ENCODE assay signal across 25 mouse cellular contexts in genomic region chr11:72551531-72552105, GRCm38 (mm10). TPM values are rescaled to one million over a fixed set of nuclear protein-coding genes. Genes with fewer than 3 reads are reported as not detected.
A peak's percentile ranks its signal among the peaks of the same experiment; 100 is the strongest.
DNase-seq lines count a peak whose midpoint lies in the region; ATAC-seq lines count a peak whose summit lies in the region.
"Had no signal": no experiment of that assay in that cellular context is flagged by ENCODE, and none has a peak within 500 bp of the region (broad histone marks: within the 10 kb centered on the region; RNA-seq: fewer than 3 reads in every experiment).

No protein-coding gene starts in this region.

- H3K4me2 ChIP-seq in kidney, embryonic 14.5 days (replicated peaks; ENCODE audit: low read depth, low read length) = no peak overlapping the region
- H3K4me2 ChIP-seq in heart, embryonic 12.5 days = no peak overlapping the region
- H3K4me2 ChIP-seq: heart, embryonic 11.5 days; hindbrain, embryonic 12.5 days; liver, embryonic 12.5 days; lung, embryonic 14.5 days had no signal

- 79% methylated on average over 7 of the region's 7 CpGs for WGBS in kidney, embryonic 14.5 days
- WGBS in heart, embryonic 12.5 days = 80% methylated on average over 7 of the region's 7 CpGs

- H3K27ac ChIP-seq in kidney, embryonic 14.5 days (ENCODE audit: low read depth, low read length) = no peak overlapping the region
- no peak overlapping the region for H3K27ac ChIP-seq in heart, embryonic 12.5 days (ENCODE audit: poor library complexity, severe bottlenecking)
- H3K27ac ChIP-seq: forebrain, embryonic 10.5 days; hindbrain, embryonic 12.5 days; kidney, postnatal 0 days; liver, embryonic 12.5 days; midbrain, embryonic 10.5 days had no signal

- intact Hi-C loops in left cerebral cortex, postnatal 14 days (cut with DNase I) = no loop called here

- H3K4me3 ChIP-seq in kidney, embryonic 14.5 days (ENCODE audit: low read length) = no peak overlapping the region
- H3K4me3 ChIP-seq in heart, embryonic 12.5 days = no peak overlapping the region
- H3K4me3 ChIP-seq: forebrain, embryonic 10.5 days; hindbrain, embryonic 12.5 days; liver, embryonic 12.5 days; midbrain, embryonic 10.5 days had no signal

- no peaks in the 10 kb centered on the region for H3K4me1 ChIP-seq in kidney, embryonic 14.5 days (ENCODE audit: control insufficient read depth, insufficient read depth, low read length)
- H3K4me1 ChIP-seq in heart, embryonic 12.5 days (replicated peaks) = peaks cover 8% of the 10 kb centered on the region
- H3K4me1 ChIP-seq: forebrain, embryonic 10.5 days; hindbrain, embryonic 12.5 days; midbrain, embryonic 10.5 days had no signal

- no peak overlapping the region for H3K9ac ChIP-seq in kidney, embryonic 14.5 days (ENCODE audit: low read depth, low read length)
- no peak overlapping the region for H3K9ac ChIP-seq in heart, embryonic 12.5 days
- H3K9ac ChIP-seq: forebrain, postnatal 0 days; hindbrain, embryonic 12.5 days; liver, embryonic 12.5 days; lung, embryonic 14.5 days had no signal

- H3K36me3 ChIP-seq in kidney, embryonic 14.5 days (ENCODE audit: control insufficient read depth, insufficient read depth, low read length) = no peaks in the 10 kb centered on the region
- H3K36me3 ChIP-seq in heart, embryonic 12.5 days = no peaks in the 10 kb centered on the region
- H3K36me3 ChIP-seq: forebrain, embryonic 10.5 days; G1E; hindbrain, embryonic 12.5 days; liver, embryonic 12.5 days; midbrain, embryonic 10.5 days had no signal

- DNase-seq in kidney, adult 9 months = peak; percentile 81
- DNase-seq in 416B (ENCODE audit: low read depth) = peak; percentile 73
- peak; percentile 66 for DNase-seq in A20 (ENCODE audit: low read depth, low spot score)
- no peak for DNase-seq in left cerebral cortex, postnatal 14 days (ENCODE audit: low spot score in 2 of 2)
- DNase-seq: adrenal gland, postnatal 14 days; cerebellum, adult 18-20 months; cerebellum, postnatal 36 days; forebrain, postnatal 0 days; heart, postnatal 14 days; left cerebral cortex, postnatal 4 days; lung, embryonic 14.5 days; lung, postnatal 4 days; right cerebral cortex, postnatal 25 days had no signal

- H3K9me3 ChIP-seq in kidney, embryonic 14.5 days (ENCODE audit: control insufficient read depth, low read length) = no peaks in the 10 kb centered on the region
- H3K9me3 ChIP-seq in heart, embryonic 12.5 days (replicated peaks) = no peaks in the 10 kb centered on the region
- H3K9me3 ChIP-seq: forebrain, embryonic 10.5 days; G1E; hindbrain, embryonic 12.5 days; liver, embryonic 12.5 days; midbrain, embryonic 10.5 days had no signal

- no peak for ATAC-seq in kidney, embryonic 14.5 days (ENCODE audit: low FRiP score, low TSS enrichment)
- peak; percentile 18; the same call in 1 of the 2 replicates for ATAC-seq in megakaryocyte progenitor cell, adult 5-6 weeks (replicated peaks; ENCODE audit: poor library complexity)
- no peak for ATAC-seq in heart, embryonic 12.5 days (ENCODE audit: insufficient number of reproducible peaks, low FRiP score)
- ATAC-seq: activated CD4-positive, CD25-positive, alpha-beta regulatory T cell, adult 4 months; forebrain, postnatal 0 days; liver, embryonic 12.5 days had no signal

- H3K27me3 ChIP-seq in kidney, embryonic 14.5 days (ENCODE audit: control insufficient read depth, insufficient read depth, low read length) = no peaks in the 10 kb centered on the region
- H3K27me3 ChIP-seq in heart, embryonic 12.5 days (replicated peaks) = peaks cover 4% of the 10 kb centered on the region; the same call in 1 of the 2 replicates
- H3K27me3 ChIP-seq: hindbrain, embryonic 12.5 days; liver, embryonic 12.5 days had no signal

RNA-seq across cellular contexts. Expression of gene Spns3, which starts 1.3 kb away (rescaled TPM):
- polyA plus RNA-seq in kidney, embryonic 14.5 days (2014; fragmentation: Nextera tagmentation; extraction: Ambion mirVana) = 0.20 and 0.29 TPM in 2 replicates
- total RNA-seq in megakaryocyte progenitor cell, adult 5-6 weeks (2015) = 19.4 and 20.5 TPM in 2 replicates
- 20.2 and 27.3 TPM in 2 replicates for total RNA-seq in megakaryocyte progenitor cell, adult 5-6 weeks (2017)
- under 1 TPM; 0.13 to 0.23 TPM for total RNA-seq in left cerebral cortex, postnatal 14 days (2021)
- 0.10 and 0.19 TPM in 2 replicates for polyA plus RNA-seq in heart, embryonic 12.5 days (2016; fragmentation: Nextera tagmentation; extraction: Ambion mirVana)
- total RNA-seq: forebrain, postnatal 0 days had no signal
- polyA plus RNA-seq: G1E; lung, embryonic 14.5 days; midbrain, embryonic 10.5 days; midbrain, postnatal 0 days had no signal

RNA-seq across cellular contexts. Expression of gene Ube2g1, which starts 55.5 kb away (rescaled TPM):
- 68.1 and 82.1 TPM in 2 replicates for polyA plus RNA-seq in kidney, embryonic 14.5 days (2014; fragmentation: Nextera tagmentation; extraction: Ambion mirVana)
- 57.1 and 66.3 TPM in 2 replicates for total RNA-seq in megakaryocyte progenitor cell, adult 5-6 weeks (2015)
- total RNA-seq in megakaryocyte progenitor cell, adult 5-6 weeks (2017) = 32.4 and 37.9 TPM in 2 replicates
- total RNA-seq in left cerebral cortex, postnatal 14 days (2021) = 10 to 100 TPM; 54.1 to 60.1 TPM
- polyA plus RNA-seq in heart, embryonic 12.5 days (2016; fragmentation: Nextera tagmentation; extraction: Ambion mirVana) = 68.5 and 71.0 TPM in 2 replicates

Comparison
In these comparisons a context has a peak if more than half of its experiments do, and no peak if none do; other contexts are left out.
1. DNase-seq: peak in kidney, adult 9 months (single experiment), 416B (single experiment) and A20 (single experiment); none in left cerebral cortex, postnatal 14 days (0 of 2).
2. RNA of gene Spns3, which starts 1.3 kb away (total RNA-seq): 19.4 to 27.3 TPM in megakaryocyte progenitor cell, adult 5-6 weeks; 0.13 to 0.23 TPM in left cerebral cortex, postnatal 14 days; every median in the first group is over 10 times any median in the second.